27 mouse cellular contexts compared by ENCODE assay signal in the genomic region with DNA sequence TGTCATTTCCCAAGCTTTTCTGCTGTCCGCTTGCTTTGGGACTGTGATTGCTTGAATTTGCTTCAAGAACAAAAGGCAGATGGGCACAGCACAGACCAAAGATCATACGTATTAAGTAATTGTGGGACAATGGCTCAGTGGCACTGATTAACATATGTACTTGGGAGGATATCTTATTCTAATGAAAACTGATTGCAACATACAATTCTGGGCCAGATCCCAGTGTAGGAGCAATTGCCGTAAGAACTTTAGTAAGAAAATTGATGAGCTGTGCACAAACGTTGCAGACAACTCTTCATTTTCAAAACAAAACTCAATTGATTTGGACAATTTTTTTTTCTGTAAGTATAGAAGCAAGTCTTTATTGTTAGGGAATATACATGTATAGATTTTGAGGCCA.
"Had no signal": no experiment of that assay in that cellular context is flagged by ENCODE, and none has a peak within 500 bp of the region (broad histone marks: within the 10 kb centered on the region; RNA-seq: fewer than 3 reads in every experiment).

No protein-coding gene starts in this region.

- H3K9ac ChIP-seq: heart, embryonic 13.5 days; heart, embryonic 15.5 days; hindbrain, embryonic 12.5 days; hindbrain, embryonic 14.5 days; kidney, embryonic 15.5 days; limb, embryonic 13.5 days; limb, embryonic 15.5 days; liver, embryonic 12.5 days had no signal

- H3K36me3 ChIP-seq: heart, embryonic 13.5 days; heart, embryonic 15.5 days; hindbrain, embryonic 10.5 days; hindbrain, embryonic 12.5 days; kidney, embryonic 15.5 days; limb, embryonic 13.5 days; limb, embryonic 15.5 days; liver, embryonic 12.5 days had no signal

- DNase-seq: gastrocnemius, adult 2 months; gastrocnemius, postnatal 10 days; gastrocnemius, postnatal 36 days; heart, adult 2 months; heart, postnatal 14 days; heart, postnatal 4 days; kidney, adult 11 months; kidney, adult 2 months; kidney, adult 9 months; kidney, postnatal 14 days; kidney, postnatal 36 days; layer of hippocampus, adult 9-11 months; layer of hippocampus, postnatal 36 days; left cerebral cortex, postnatal 4 days had no signal

- H3K9me3 ChIP-seq: heart, embryonic 13.5 days; heart, embryonic 15.5 days; hindbrain, embryonic 10.5 days; hindbrain, embryonic 12.5 days; kidney, embryonic 15.5 days; limb, embryonic 13.5 days; limb, embryonic 15.5 days; liver, embryonic 12.5 days had no signal

- H3K4me1 ChIP-seq: heart, embryonic 13.5 days; heart, embryonic 15.5 days; hindbrain, embryonic 10.5 days; hindbrain, embryonic 12.5 days; kidney, embryonic 15.5 days; limb, embryonic 15.5 days; liver, embryonic 12.5 days had no signal

- H3K4me2 ChIP-seq: heart, embryonic 11.5 days; heart, embryonic 13.5 days; heart, embryonic 15.5 days; hindbrain, embryonic 12.5 days; hindbrain, embryonic 14.5 days; kidney, embryonic 15.5 days; limb, embryonic 13.5 days; limb, embryonic 15.5 days; liver, embryonic 12.5 days had no signal

- H3K4me3 ChIP-seq: gastrocnemius, adult 2 months; heart, adult 2 months; heart, embryonic 13.5 days; heart, embryonic 15.5 days; hindbrain, embryonic 10.5 days; hindbrain, embryonic 12.5 days; kidney, embryonic 15.5 days; limb, embryonic 13.5 days; limb, embryonic 15.5 days; liver, embryonic 12.5 days had no signal

- H3K27ac ChIP-seq: gastrocnemius, adult 2 months; heart, adult 2 months; heart, embryonic 13.5 days; heart, embryonic 15.5 days; hindbrain, embryonic 10.5 days; hindbrain, embryonic 12.5 days; hindbrain, embryonic 14.5 days; kidney, embryonic 15.5 days; kidney, postnatal 0 days; limb, embryonic 13.5 days; limb, embryonic 15.5 days; liver, embryonic 12.5 days had no signal

- H3K27me3 ChIP-seq: heart, embryonic 13.5 days; heart, embryonic 15.5 days; hindbrain, embryonic 12.5 days; kidney, embryonic 15.5 days; limb, embryonic 13.5 days; limb, embryonic 15.5 days; liver, embryonic 12.5 days had no signal

- ATAC-seq: hindbrain, embryonic 16.5 days; intestine, embryonic 16.5 days; liver, embryonic 12.5 days had no signal
